Mouse (Mus musculus) forebrain, embryonic 10.5 days (tissue): Measurements from ENCODE around the gene Chchd3. TPM values are rescaled to one million over a fixed set of nuclear protein-coding genes. Genes with fewer than 3 reads are reported as not detected.

Source experiments
- DNase-seq: peaks from one replicate; pipeline ENCODE4 v3.0.0-alpha.2; 2017; ENCODE audit warnings: low spot score; ENCODE audit errors: extremely low spot score
- H3K27ac ChIP-seq: fragments of 300-500 bp; sonication (generic); 2 replicates; pipeline ENCODE4 v1.5.1; 2016; ENCODE audit warnings: mild to moderate bottlenecking
- H3K27me3 ChIP-seq: fragments of 300-500 bp; sonication (generic); 2 replicates; pipeline ENCODE4 v1.6.1; 2016; ENCODE audit warnings: mild to moderate bottlenecking; ENCODE audit not compliant: poor library complexity, severe bottlenecking
- H3K36me3 ChIP-seq: fragments of 300-500 bp; sonication (generic); replicated peaks from 2 replicates; pipeline ENCODE4 v1.6.1; 2016; ENCODE audit warnings: mild to moderate bottlenecking, moderate library complexity
- H3K4me1 ChIP-seq: fragments of 300-500 bp; sonication (generic); 2 replicates; pipeline ENCODE4 v1.6.1; 2016
- H3K4me3 ChIP-seq: fragments of 300-500 bp; sonication (generic); 2 replicates; pipeline ENCODE4 v1.5.1; 2016; ENCODE audit warnings: mild to moderate bottlenecking, moderate library complexity
- H3K9me3 ChIP-seq: fragments of 300-500 bp; sonication (generic); 2 replicates; pipeline ENCODE4 v1.6.1; 2016; ENCODE audit warnings: mild to moderate bottlenecking, moderate library complexity
- WGBS: fragments of 180-500 bp; shearing (Covaris S2); methylation state at CpG from one replicate; pipeline ENCODE4 v1.1.7; 2016; 5-methylcytosine and 5-hydroxymethylcytosine counted together
- polyA plus RNA-seq: library from polyadenylated mRNA; unstranded; fragments of >200 nt; fragmentation: Nextera tagmentation; extraction: Ambion mirVana; gene quantifications from 2 replicates; pipeline ENCODE4 v1.2.1, GENCODE M21; 2016

Chchd3 gene
- polyA plus RNA-seq, 1 experiment from 2014 or later: 124 TPM

- 96% methylated on average over 3 of the region's 3 CpGs for WGBS
- Histone ChIP-seq H3K9me3 (no peaks in the 10 kb centered on the region), H3K27me3 (no peaks in the 10 kb centered on the region), H3K36me3 (no peaks in the 10 kb centered on the region), H3K4me3 (no peak overlapping the region), H3K4me1 (peaks cover 24% of the 10 kb centered on the region), H3K27ac (no peak overlapping the region)
- no peak for DNase-seq
These were observed 110.4 kb downstream of the Chchd3 start for GRCm38 (mm10) chr6:32949702-32950101.

GRCm38 (mm10) chr6:32947225-32947624, 112.8 kb downstream of the Chchd3 start:
- Histone ChIP-seq H3K4me1 (peaks cover 18% of the 10 kb centered on the region), H3K9me3 (no peaks in the 10 kb centered on the region), H3K27ac (no peak overlapping the region), H3K4me3 (no peak overlapping the region), H3K36me3 (no peaks in the 10 kb centered on the region), H3K27me3 (no peaks in the 10 kb centered on the region)
- DNase-seq: no peak
- 77% methylated on average over 6 of the region's 6 CpGs for WGBS

DNA sequence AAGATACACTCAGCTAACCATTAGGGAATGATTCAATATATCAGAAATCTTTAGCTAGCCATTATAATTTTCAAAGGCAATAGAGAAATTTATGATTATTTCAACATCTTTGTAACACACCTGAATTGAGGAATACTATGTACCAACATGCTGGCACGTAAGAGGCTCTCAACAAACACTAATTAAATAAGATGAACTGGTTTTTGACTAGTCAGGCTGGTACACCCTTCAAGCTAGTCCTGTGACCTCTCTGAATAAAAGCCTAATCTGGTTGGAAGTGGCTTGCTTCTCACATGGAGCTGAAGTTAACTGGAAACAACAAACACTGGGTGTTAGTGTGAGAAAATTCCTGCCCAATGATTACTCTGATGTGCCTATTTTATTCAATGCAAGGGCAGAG, 115.1 kb downstream of the Chchd3 start:
- Histone ChIP-seq H3K9me3 (no peaks in the 10 kb centered on the region), H3K36me3 (no peaks in the 10 kb centered on the region), H3K4me3 (no peak overlapping the region), H3K27ac (no peak overlapping the region), H3K4me1 (peaks cover 25% of the 10 kb centered on the region), H3K27me3 (no peaks in the 10 kb centered on the region)
- WGBS: 78% methylated on average over 1 of the region's 1 CpGs
- DNase-seq: no peak

- no peaks in the 10 kb centered on the region for H3K9me3 ChIP-seq
- WGBS: 93% methylated on average over 4 of the region's 4 CpGs
- DNase-seq: no peak
These were observed 116.4 kb downstream of the Chchd3 start for GRCm38 (mm10) chr6:32943651-32944050.

GRCm38 (mm10) chr6:32940299-32940698, 119.8 kb downstream of the Chchd3 start:
- Histone ChIP-seq H3K9me3 (no peaks in the 10 kb centered on the region), H3K4me3 (no peak overlapping the region), H3K4me1 (peaks cover 27% of the 10 kb centered on the region), H3K36me3 (no peaks in the 10 kb centered on the region), H3K27me3 (peaks cover 22% of the 10 kb centered on the region; the same call in 1 of the 2 replicates), H3K27ac (no peak overlapping the region)
- 74% methylated on average over 11 of the region's 11 CpGs for WGBS
- DNase-seq: no peak

More at GRCm38 (mm10) chr6:32943651-32944050, 116.4 kb downstream of the Chchd3 start:
- Histone ChIP-seq H3K27me3 (0 out of 2 replicates have a peak, but pooled peaks cover 6% of the 10 kb centered on the region), H3K27ac (no peak overlapping the region), H3K4me1 (peaks cover 25% of the 10 kb centered on the region), H3K36me3 (no peaks in the 10 kb centered on the region), H3K4me3 (no peak overlapping the region)

DNA sequence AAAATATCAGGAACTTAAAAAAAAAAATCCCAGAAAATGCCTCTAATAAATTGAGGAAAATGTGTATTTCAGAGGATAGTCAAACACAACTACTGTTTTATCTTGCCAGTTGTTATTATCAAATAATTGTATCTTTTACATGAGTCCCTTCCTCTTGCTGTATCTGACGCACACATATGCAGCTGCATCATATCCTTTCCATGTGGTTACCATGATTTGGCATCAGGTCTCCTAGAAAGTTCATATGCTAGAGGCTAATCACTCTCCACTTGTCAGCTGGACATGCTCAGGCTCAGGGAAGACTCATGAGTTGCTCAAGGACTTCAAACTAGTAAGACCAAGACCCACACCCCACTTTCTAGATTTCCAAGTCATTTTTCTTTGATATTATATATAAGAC, 122.4 kb downstream of the Chchd3 start:
- WGBS: 94% methylated on average over 1 of the region's 1 CpGs
- H3K4me3 ChIP-seq: no peak overlapping the region

GRCm38 (mm10) chr6:32936794-32937193, 123.3 kb downstream of the Chchd3 start:
- WGBS: 34% methylated on average over 3 of the region's 3 CpGs
- DNase-seq: no peak
- peaks cover 32% of the 10 kb centered on the region for H3K4me1 ChIP-seq

More for the DNA sequence above, 122.4 kb downstream of the Chchd3 start:
- Histone ChIP-seq H3K36me3 (no peaks in the 10 kb centered on the region), H3K27ac (no peak overlapping the region), H3K4me1 (peaks cover 28% of the 10 kb centered on the region), H3K9me3 (no peaks in the 10 kb centered on the region), H3K27me3 (peaks cover 40% of the 10 kb centered on the region)
- DNase-seq: no peak

GRCm38 (mm10) chr6:32936365-32936764, 123.7 kb downstream of the Chchd3 start:
- Histone ChIP-seq H3K27me3 (peaks cover 45% of the 10 kb centered on the region), H3K27ac (no peak overlapping the region), H3K4me1 (peaks cover 36% of the 10 kb centered on the region), H3K9me3 (no peaks in the 10 kb centered on the region), H3K4me3 (no peak overlapping the region), H3K36me3 (no peaks in the 10 kb centered on the region)
- DNase-seq: no peak
- WGBS: 33% methylated on average over 2 of the region's 2 CpGs

More at GRCm38 (mm10) chr6:32936794-32937193, 123.3 kb downstream of the Chchd3 start:
- H3K27ac ChIP-seq: no peak overlapping the region
- H3K4me3 ChIP-seq: no peak overlapping the region
- no peaks in the 10 kb centered on the region for H3K9me3 ChIP-seq
- H3K27me3 ChIP-seq: peaks cover 45% of the 10 kb centered on the region
- no peaks in the 10 kb centered on the region for H3K36me3 ChIP-seq

DNA sequence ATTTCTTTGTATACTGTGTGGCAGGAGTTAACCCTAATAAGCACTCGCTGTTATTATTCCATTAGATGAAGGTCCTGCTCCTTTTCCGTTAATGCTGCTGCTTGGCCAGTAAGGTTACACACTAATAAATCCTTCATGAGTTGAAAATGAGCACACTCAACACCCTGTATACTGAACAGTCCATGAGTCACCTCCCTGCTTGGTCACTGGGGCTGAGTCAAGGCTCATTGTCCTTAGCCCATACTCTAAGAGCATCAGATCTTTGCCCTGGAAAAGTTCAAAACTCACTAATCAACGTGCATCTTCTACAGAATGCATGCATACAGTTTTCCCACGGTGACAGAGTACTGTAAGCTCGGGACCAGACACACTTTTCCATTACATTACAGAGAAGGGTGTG, 124.5 kb downstream of the Chchd3 start:
- 81% methylated on average over 5 of the region's 5 CpGs for WGBS
- H3K36me3 ChIP-seq: no peaks in the 10 kb centered on the region
- peaks cover 45% of the 10 kb centered on the region for H3K27me3 ChIP-seq
- no peak overlapping the region for H3K27ac ChIP-seq
- H3K4me1 ChIP-seq: peaks cover 41% of the 10 kb centered on the region
- H3K9me3 ChIP-seq: no peaks in the 10 kb centered on the region
- no peak overlapping the region for H3K4me3 ChIP-seq
- no peak for DNase-seq

GRCm38 (mm10) chr6:32931106-32931770, 128.8 kb downstream of the Chchd3 start:
- no peaks in the 10 kb centered on the region for H3K9me3 ChIP-seq
- no peaks in the 10 kb centered on the region for H3K36me3 ChIP-seq
- WGBS: 26% methylated on average over 11 of the region's 11 CpGs
- no peak overlapping the region for H3K4me3 ChIP-seq
- no peak overlapping the region for H3K27ac ChIP-seq
- peaks cover 27% of the 10 kb centered on the region for H3K27me3 ChIP-seq
- DNase-seq: no peak
- H3K4me1 ChIP-seq: peaks cover 25% of the 10 kb centered on the region

GRCm38 (mm10) chr6:32922391-32922790, 137.7 kb downstream of the Chchd3 start:
- no peaks in the 10 kb centered on the region for H3K4me1 ChIP-seq
- DNase-seq: no peak
- no peak overlapping the region for H3K4me3 ChIP-seq
- 89% methylated on average over 1 of the region's 1 CpGs for WGBS
- H3K27me3 ChIP-seq: no peaks in the 10 kb centered on the region
- peaks cover 3% of the 10 kb centered on the region for H3K36me3 ChIP-seq
- no peaks in the 10 kb centered on the region; the same call in 1 of the 2 replicates for H3K9me3 ChIP-seq
- no peak overlapping the region for H3K27ac ChIP-seq

- WGBS: 95% methylated on average over 2 of the region's 2 CpGs
- H3K36me3 ChIP-seq: peaks cover 9% of the 10 kb centered on the region
- DNase-seq: no peak
- H3K4me1 ChIP-seq: no peaks in the 10 kb centered on the region
- H3K27ac ChIP-seq: no peak overlapping the region
- H3K9me3 ChIP-seq: no peaks in the 10 kb centered on the region; the same call in 1 of the 2 replicates
- no peaks in the 10 kb centered on the region for H3K27me3 ChIP-seq
- H3K4me3 ChIP-seq: no peak overlapping the region
These were observed 140.0 kb downstream of the Chchd3 start for GRCm38 (mm10) chr6:32920091-32920490.

- no peaks in the 10 kb centered on the region for H3K4me1 ChIP-seq
- H3K27ac ChIP-seq: no peak overlapping the region
- no peaks in the 10 kb centered on the region for H3K9me3 ChIP-seq
- H3K27me3 ChIP-seq: no peaks in the 10 kb centered on the region
- WGBS: 87% methylated on average over 2 of the region's 2 CpGs
- H3K4me3 ChIP-seq: no peak overlapping the region
- DNase-seq: no peak
- no peaks in the 10 kb centered on the region for H3K36me3 ChIP-seq
These were observed 149.4 kb downstream of the Chchd3 start for GRCm38 (mm10) chr6:32910692-32911091.
